Mouse (Mus musculus): ENCODE measurements around the gene Prr36. TPM values are rescaled to one million over a fixed set of nuclear protein-coding genes. Genes with fewer than 3 reads are reported as not detected.

Gene Prr36
- polyA plus RNA-seq, 1 experiment from 2014 or later: 0.47 TPM

GRCm38 (mm10) chr8:4247241-4247640 lies 30.0 kb upstream of the Prr36 start:
- ATAC-seq (ENCODE audit: low read depth): 0 out of 2 replicates have a peak, but pooled peaks have one; percentile 23
- WGBS (ENCODE audit: insufficient replicate concordance): 62% methylated on average over 8 of the region's 8 CpGs
- no peak overlapping the region for H3K9ac ChIP-seq (ENCODE audit: low read depth, low read length)
- H3K9me3 ChIP-seq (replicated peaks; ENCODE audit: control insufficient read depth, low read length): no peaks in the 10 kb centered on the region
- H3K27ac ChIP-seq (ENCODE audit: low read length): no peak overlapping the region
- H3K4me1 ChIP-seq (ENCODE audit: control insufficient read depth, low read depth, low read length): peaks cover 7% of the 10 kb centered on the region
- no peak overlapping the region for H3K4me3 ChIP-seq (ENCODE audit: low read depth, low read length)
- no peaks in the 10 kb centered on the region for H3K27me3 ChIP-seq (ENCODE audit: control insufficient read depth, insufficient read depth, low read depth, low read length)
- peaks cover 20% of the 10 kb centered on the region for H3K36me3 ChIP-seq (ENCODE audit: control insufficient read depth, insufficient read depth)
- no peak overlapping the region for H3K4me2 ChIP-seq (ENCODE audit: low read depth, low read length)

GRCm38 (mm10) chr8:4245737-4246136 lies 28.5 kb upstream of the Prr36 start:
- 78% methylated on average over 13 of the region's 13 CpGs for WGBS (ENCODE audit: insufficient replicate concordance)

GRCm38 (mm10) chr8:4245061-4245460 lies 27.8 kb upstream of the Prr36 start:
- Histone ChIP-seq H3K9ac (ENCODE audit: low read depth, low read length) (no peak overlapping the region), H3K4me2 (ENCODE audit: low read depth, low read length) (no peak overlapping the region), H3K27me3 (ENCODE audit: control insufficient read depth, insufficient read depth, low read depth, low read length) (no peaks in the 10 kb centered on the region), H3K4me1 (ENCODE audit: control insufficient read depth, low read depth, low read length) (peaks cover 11% of the 10 kb centered on the region), H3K27ac (ENCODE audit: low read length) (no peak overlapping the region), H3K36me3 (ENCODE audit: control insufficient read depth, insufficient read depth) (peaks cover 20% of the 10 kb centered on the region), H3K9me3 (replicated peaks; ENCODE audit: control insufficient read depth, low read length) (no peaks in the 10 kb centered on the region), H3K4me3 (ENCODE audit: low read depth, low read length) (no peak overlapping the region)
- 87% methylated on average over 5 of the region's 5 CpGs for WGBS (ENCODE audit: insufficient replicate concordance)
- ATAC-seq (ENCODE audit: low read depth): no peak

More at GRCm38 (mm10) chr8:4245737-4246136, 28.5 kb upstream of the Prr36 start:
- Histone ChIP-seq H3K36me3 (ENCODE audit: control insufficient read depth, insufficient read depth) (peaks cover 20% of the 10 kb centered on the region), H3K4me1 (ENCODE audit: control insufficient read depth, low read depth, low read length) (peaks cover 8% of the 10 kb centered on the region), H3K4me3 (ENCODE audit: low read depth, low read length) (no peak overlapping the region), H3K27me3 (ENCODE audit: control insufficient read depth, insufficient read depth, low read depth, low read length) (no peaks in the 10 kb centered on the region), H3K9me3 (replicated peaks; ENCODE audit: control insufficient read depth, low read length) (no peaks in the 10 kb centered on the region), H3K9ac (ENCODE audit: low read depth, low read length) (no peak overlapping the region), H3K27ac (ENCODE audit: low read length) (no peak overlapping the region), H3K4me2 (ENCODE audit: low read depth, low read length) (no peak overlapping the region)
- ATAC-seq (ENCODE audit: low read depth): no peak

- Histone ChIP-seq H3K36me3 (ENCODE audit: control insufficient read depth, insufficient read depth) (peaks cover 7% of the 10 kb centered on the region), H3K9me3 (replicated peaks; ENCODE audit: control insufficient read depth, low read length) (no peaks in the 10 kb centered on the region), H3K27ac (ENCODE audit: low read length) (peak overlapping the region; percentile 95), H3K4me3 (ENCODE audit: low read depth, low read length) (peak overlapping the region; percentile 82), H3K27me3 (ENCODE audit: control insufficient read depth, insufficient read depth, low read depth, low read length) (no peaks in the 10 kb centered on the region), H3K4me2 (ENCODE audit: low read depth, low read length) (peak overlapping the region; percentile 94), H3K4me1 (ENCODE audit: control insufficient read depth, low read depth, low read length) (peaks cover 29% of the 10 kb centered on the region), H3K9ac (ENCODE audit: low read depth, low read length) (peak overlapping the region; percentile 83)
- 6% methylated on average over 19 of the region's 19 CpGs for WGBS (ENCODE audit: insufficient replicate concordance)
- peak; percentile 23 for ATAC-seq (ENCODE audit: low read depth)
Measured at GRCm38 (mm10) chr8:4239193-4239890, 22.1 kb upstream of the Prr36 start.

DNA sequence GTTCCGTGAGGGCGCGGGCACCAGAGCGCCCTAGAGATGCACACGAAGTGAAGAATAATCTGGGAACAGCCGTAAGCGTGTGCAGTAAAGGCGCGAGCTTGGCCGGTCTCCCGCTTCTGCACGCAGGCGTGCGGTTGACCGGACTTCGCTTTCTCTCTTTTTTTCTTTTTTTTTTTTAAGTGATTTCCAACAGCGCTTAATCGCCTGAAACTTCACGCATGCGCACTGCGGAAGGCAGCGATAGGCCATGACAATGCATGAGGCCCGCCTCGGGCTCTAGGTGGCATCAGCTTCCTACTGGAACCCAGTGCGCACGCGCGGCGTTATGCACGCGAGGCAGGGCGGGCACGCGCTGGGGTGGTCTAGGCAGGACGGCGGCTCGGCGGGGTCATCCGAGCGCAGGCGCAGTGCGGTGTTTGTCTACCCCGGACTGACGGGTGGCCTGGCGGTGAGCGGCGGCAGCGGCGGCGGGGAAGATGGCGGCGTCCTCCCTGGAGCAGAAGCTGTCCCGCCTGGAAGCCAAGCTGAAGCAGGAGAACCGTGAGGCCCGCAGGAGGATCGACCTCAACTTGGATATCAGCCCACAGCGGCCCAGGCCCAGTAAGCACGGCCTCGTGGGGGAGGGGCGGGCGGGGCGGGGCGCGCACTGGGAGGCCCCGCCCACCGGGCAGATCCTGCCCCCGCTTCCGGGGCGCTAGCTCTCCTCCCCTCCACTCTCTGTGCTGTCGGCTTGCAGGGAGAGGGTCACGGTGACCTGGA lies 21.4 kb upstream of the Prr36 start, which contains the start of the genes Map2k7 and Gm49320:
Map2k7 (plus strand) TSS at position 307 of the 759 bp plus-strand sequence.
Gm49320 (plus strand) TSS at position 432 of the 759 bp plus-strand sequence.
- Histone ChIP-seq H3K4me2 (ENCODE audit: low read depth, low read length) (peak within 1 kb of the TSS; percentile 94), H3K27ac (ENCODE audit: low read length) (peak within 1 kb of the TSS; percentile 95), H3K4me1 (ENCODE audit: control insufficient read depth, low read depth, low read length) (peaks cover 29% of the 10 kb centered on the region), H3K9me3 (replicated peaks; ENCODE audit: control insufficient read depth, low read length) (no peaks in the 10 kb centered on the region), H3K4me3 (ENCODE audit: low read depth, low read length) (peak within 1 kb of the TSS; percentile 82), H3K27me3 (ENCODE audit: control insufficient read depth, insufficient read depth, low read depth, low read length) (no peaks in the 10 kb centered on the region), H3K36me3 (ENCODE audit: control insufficient read depth, insufficient read depth) (peaks cover 4% of the 10 kb centered on the region), H3K9ac (ENCODE audit: low read depth, low read length) (peak within 1 kb of the TSS; percentile 83)
- peak; percentile 92 for ATAC-seq (ENCODE audit: low read depth)
- under 1% methylated on average over 58 of the region's 71 CpGs for WGBS (ENCODE audit: insufficient replicate concordance)

DNA sequence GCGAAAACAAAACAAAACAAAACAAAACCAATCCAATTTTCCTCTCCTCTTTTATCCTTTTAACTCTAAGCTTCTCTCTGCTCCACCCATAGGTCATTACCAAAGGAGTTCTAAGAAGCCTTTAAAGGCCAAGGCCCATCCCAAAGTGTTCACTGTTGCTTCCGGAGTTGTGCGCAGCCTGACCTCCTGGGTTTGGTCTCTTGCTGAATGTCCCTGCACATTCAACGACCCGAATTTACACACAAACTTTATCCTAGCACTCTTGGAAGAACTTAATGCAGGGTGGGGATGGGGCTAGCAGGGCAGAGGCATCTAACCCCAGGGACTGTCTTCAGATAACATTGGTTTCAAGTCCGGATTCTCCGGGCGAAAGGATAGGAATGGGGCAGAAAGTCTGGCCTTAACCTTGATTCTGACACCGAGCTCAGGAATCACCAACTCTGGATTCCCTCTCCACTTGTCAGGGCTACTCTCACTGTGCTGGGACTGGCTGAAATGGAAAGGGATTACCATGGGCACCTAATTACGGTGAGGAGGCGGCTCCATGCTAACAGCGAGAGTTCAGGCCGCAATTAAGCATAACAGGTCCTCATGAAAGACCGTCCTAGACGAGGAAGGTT lies 20.7 kb upstream of the Prr36 start:
- Histone ChIP-seq H3K4me2 (ENCODE audit: low read depth, low read length) (peak overlapping the region; percentile 94), H3K4me3 (ENCODE audit: low read depth, low read length) (peak overlapping the region; percentile 82), H3K9me3 (replicated peaks; ENCODE audit: control insufficient read depth, low read length) (no peaks in the 10 kb centered on the region), H3K27ac (ENCODE audit: low read length) (peak overlapping the region; percentile 95), H3K27me3 (ENCODE audit: control insufficient read depth, insufficient read depth, low read depth, low read length) (no peaks in the 10 kb centered on the region), H3K9ac (ENCODE audit: low read depth, low read length) (peak overlapping the region; percentile 83), H3K36me3 (ENCODE audit: control insufficient read depth, insufficient read depth) (no peaks in the 10 kb centered on the region), H3K4me1 (ENCODE audit: control insufficient read depth, low read depth, low read length) (peaks cover 29% of the 10 kb centered on the region)
- no peak for ATAC-seq (ENCODE audit: low read depth)
- WGBS (ENCODE audit: insufficient replicate concordance): 18% methylated on average over 15 of the region's 15 CpGs

- peak; percentile 35; the same call in 1 of the 2 replicates for ATAC-seq (ENCODE audit: low read depth)
- WGBS (ENCODE audit: insufficient replicate concordance): 46% methylated on average over 10 of the region's 10 CpGs
- H3K27ac ChIP-seq (ENCODE audit: low read length): no peak overlapping the region
Measured at GRCm38 (mm10) chr8:4230612-4231351, 13.5 kb upstream of the Prr36 start.

GRCm38 (mm10) chr8:4229784-4230183 lies 12.5 kb upstream of the Prr36 start:
- no peak for ATAC-seq (ENCODE audit: low read depth)
- H3K9me3 ChIP-seq (replicated peaks; ENCODE audit: control insufficient read depth, low read length): no peaks in the 10 kb centered on the region
- H3K9ac ChIP-seq (ENCODE audit: low read depth, low read length): no peak overlapping the region
- H3K27ac ChIP-seq (ENCODE audit: low read length): no peak overlapping the region
- no peak overlapping the region for H3K4me3 ChIP-seq (ENCODE audit: low read depth, low read length)
- H3K36me3 ChIP-seq (ENCODE audit: control insufficient read depth, insufficient read depth): no peaks in the 10 kb centered on the region
- H3K27me3 ChIP-seq (ENCODE audit: control insufficient read depth, insufficient read depth, low read depth, low read length): peaks cover 22% of the 10 kb centered on the region
- 56% methylated on average over 5 of the region's 5 CpGs for WGBS (ENCODE audit: insufficient replicate concordance)
- no peak overlapping the region for H3K4me2 ChIP-seq (ENCODE audit: low read depth, low read length)
- peaks cover 6% of the 10 kb centered on the region for H3K4me1 ChIP-seq (ENCODE audit: control insufficient read depth, low read depth, low read length)

More at GRCm38 (mm10) chr8:4230612-4231351, 13.5 kb upstream of the Prr36 start:
- Histone ChIP-seq H3K4me2 (ENCODE audit: low read depth, low read length) (no peak overlapping the region), H3K4me3 (ENCODE audit: low read depth, low read length) (no peak overlapping the region), H3K9ac (ENCODE audit: low read depth, low read length) (no peak overlapping the region), H3K4me1 (ENCODE audit: control insufficient read depth, low read depth, low read length) (peaks cover 6% of the 10 kb centered on the region), H3K36me3 (ENCODE audit: control insufficient read depth, insufficient read depth) (no peaks in the 10 kb centered on the region), H3K27me3 (ENCODE audit: control insufficient read depth, insufficient read depth, low read depth, low read length) (peaks cover 22% of the 10 kb centered on the region), H3K9me3 (replicated peaks; ENCODE audit: control insufficient read depth, low read length) (no peaks in the 10 kb centered on the region)

Data from liver, embryonic 16.5 days (tissue).